Mouse (Mus musculus) forebrain, postnatal 0 days (tissue): ENCODE data around the gene Ccdc175. TPM values are rescaled to one million over a fixed set of nuclear protein-coding genes. Genes with fewer than 3 reads are reported as not detected.

Experiments
- ATAC-seq: fragments of 200-750 bp; cut with Nextera tagmentation; 2 replicates; pipeline ENCODE4 v1.8.0; 2017; ENCODE audit warnings: mild to moderate bottlenecking, moderate library complexity
- DNase-seq: peaks from one replicate; pipeline ENCODE4 v3.0.0-alpha.2; 2015
- H3K27ac ChIP-seq: fragments of 300-500 bp; sonication (generic); 2 replicates; pipeline ENCODE4 v1.5.1; 2014; ENCODE audit warnings: low read depth, mild to moderate bottlenecking, antibody characterized with exemption, low read length, moderate library complexity, mixed read lengths
- H3K27me3 ChIP-seq: fragments of 300-500 bp; sonication (generic); 2 replicates; pipeline ENCODE4 v1.6.1; 2014; ENCODE audit warnings: mild to moderate bottlenecking, low read length, mixed read lengths; ENCODE audit not compliant: insufficient read depth
- H3K36me3 ChIP-seq: fragments of 300-500 bp; sonication (generic); 2 replicates; pipeline ENCODE4 v1.6.1; 2014; ENCODE audit warnings: mild to moderate bottlenecking, moderate library complexity; ENCODE audit not compliant: insufficient read depth
- H3K4me1 ChIP-seq: fragments of 300-500 bp; sonication (generic); 2 replicates; pipeline ENCODE4 v1.6.1; 2014; ENCODE audit warnings: antibody characterized with exemption; ENCODE audit not compliant: insufficient read depth
- H3K4me2 ChIP-seq: fragments of 300-500 bp; sonication (generic); 2 replicates; pipeline ENCODE4 v1.6.1; 2014; ENCODE audit warnings: low read depth, mild to moderate bottlenecking, moderate library complexity
- H3K4me3 ChIP-seq: fragments of 300-500 bp; sonication (generic); 2 replicates; pipeline ENCODE4 v1.5.1; 2014; ENCODE audit warnings: low read depth, low read length, mixed read lengths
- H3K9ac ChIP-seq: fragments of 300-500 bp; sonication (generic); 2 replicates; pipeline ENCODE4 v1.6.1; 2014; ENCODE audit warnings: mild to moderate bottlenecking
- H3K9me3 ChIP-seq: fragments of 300-500 bp; sonication (generic); 2 replicates; pipeline ENCODE4 v1.6.1; 2016; ENCODE audit warnings: low read length
- CTCF ChIP-seq: sonication (generic); IDR thresholded peaks from 2 replicates; pipeline ENCODE4 v1.5.1; 2016; ENCODE audit warnings: antibody characterized with exemption, control low read depth, low read depth
- WGBS: fragments of 180-500 bp; shearing (Covaris S2); extraction: QIAGEN DNeasy Blood & Tissue Kit; methylation state at CpG from one replicate; pipeline ENCODE4 v1.1.7; 2014; 5-methylcytosine and 5-hydroxymethylcytosine counted together
- polyA plus RNA-seq: library from polyadenylated mRNA; unstranded; fragments of >200 nt; fragmentation: Nextera tagmentation; extraction: Ambion mirVana; gene quantifications from 2 replicates; pipeline ENCODE4 v1.2.1, GENCODE M21; 2015
- total RNA-seq: library from RNA; depleted of rRNA; stranded (reverse); fragments of >200 nt; gene quantifications from 2 replicates; pipeline ENCODE4 v1.2.3, GENCODE M21; 2014

The Ccdc175 gene
- total and polyA plus RNA-seq, 2 experiments from 2014 or later: not detected

GRCm38 (mm10) chr12:72178322-72178721 is 6.5 kb downstream of the Ccdc175 start:
- Histone ChIP-seq H3K9ac (no peak overlapping the region), H3K9me3 (no peaks in the 10 kb centered on the region), H3K27me3 (no peaks in the 10 kb centered on the region), H3K36me3 (no peaks in the 10 kb centered on the region), H3K27ac (no peak overlapping the region), H3K4me1 (no peaks in the 10 kb centered on the region), H3K4me3 (no peak overlapping the region), H3K4me2 (no peak overlapping the region)
- 71% methylated on average over 3 of the region's 3 CpGs for WGBS
- DNase-seq (no peak), ATAC-seq (no peak)
- no peak for TF ChIP-seq CTCF

DNA sequence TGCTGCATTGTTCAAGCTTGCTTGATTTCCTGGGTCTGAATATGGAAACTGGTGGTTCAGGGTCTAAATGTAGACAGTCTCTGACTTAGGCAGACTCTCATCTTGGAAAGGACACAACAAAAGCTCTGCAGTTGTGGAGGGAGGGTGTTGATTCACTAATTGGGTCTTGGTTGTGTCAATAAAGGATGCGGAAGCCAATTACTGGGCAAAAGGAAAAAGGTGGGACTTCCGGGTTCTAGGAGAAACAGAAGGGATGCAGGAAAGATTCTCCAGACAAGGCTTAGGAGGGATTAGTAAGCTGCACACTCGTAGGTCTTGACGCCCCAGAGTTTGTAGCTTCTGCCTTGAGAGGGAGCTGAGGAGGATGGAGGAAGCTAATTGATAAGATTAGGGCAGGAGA is 26.4 kb downstream of the Ccdc175 start:
- H3K4me2 ChIP-seq: no peak overlapping the region
- no peaks in the 10 kb centered on the region for H3K9me3 ChIP-seq
- H3K27me3 ChIP-seq: no peaks in the 10 kb centered on the region
- no peaks in the 10 kb centered on the region for H3K4me1 ChIP-seq
- WGBS: 47% methylated on average over 4 of the region's 4 CpGs
- DNase-seq (peak; percentile 7), ATAC-seq (no peak)
- no peak for TF ChIP-seq CTCF
- no peak overlapping the region for H3K27ac ChIP-seq
- H3K9ac ChIP-seq: no peak overlapping the region
- no peaks in the 10 kb centered on the region for H3K36me3 ChIP-seq
- no peak overlapping the region for H3K4me3 ChIP-seq

GRCm38 (mm10) chr12:72150786-72151185 is 34.0 kb downstream of the Ccdc175 start:
- WGBS: 45% methylated on average over 4 of the region's 4 CpGs

DNA sequence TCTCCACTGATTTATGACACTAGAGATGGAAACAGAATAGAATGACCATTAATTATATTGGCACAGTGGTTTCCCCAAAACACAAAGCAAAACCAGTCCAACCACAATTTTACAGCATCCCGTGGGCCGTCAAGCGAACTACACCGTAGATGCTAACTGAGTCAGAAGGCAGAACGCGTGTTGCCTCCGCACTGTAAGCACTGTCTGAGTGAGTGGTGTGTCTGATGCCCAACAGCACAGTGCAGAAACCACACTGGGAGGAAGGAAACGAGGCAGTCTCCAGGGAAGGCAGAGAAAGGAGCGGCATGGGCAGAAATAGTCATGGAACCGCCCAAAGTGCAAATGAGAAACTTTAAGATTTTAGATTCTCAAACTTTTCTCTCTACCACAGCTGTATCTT is 55.6 kb downstream of the Ccdc175 start:
- no peaks in the 10 kb centered on the region for H3K4me1 ChIP-seq
- no peaks in the 10 kb centered on the region for H3K27me3 ChIP-seq
- H3K27ac ChIP-seq: no peak overlapping the region
- no peak for TF ChIP-seq CTCF
- no peak for ATAC-seq
- H3K4me3 ChIP-seq: no peak overlapping the region
- no peak overlapping the region for H3K9ac ChIP-seq
- 93% methylated on average over 10 of the region's 10 CpGs for WGBS
- no peak for DNase-seq
- no peaks in the 10 kb centered on the region for H3K36me3 ChIP-seq
- no peaks in the 10 kb centered on the region for H3K9me3 ChIP-seq
- H3K4me2 ChIP-seq: no peak overlapping the region

More at GRCm38 (mm10) chr12:72150786-72151185, 34.0 kb downstream of the Ccdc175 start:
- Histone ChIP-seq H3K36me3 (no peaks in the 10 kb centered on the region), H3K9ac (no peak overlapping the region), H3K4me1 (no peaks in the 10 kb centered on the region), H3K9me3 (no peaks in the 10 kb centered on the region), H3K4me3 (no peak overlapping the region), H3K4me2 (no peak overlapping the region), H3K27me3 (no peaks in the 10 kb centered on the region), H3K27ac (no peak overlapping the region)
- no peak for TF ChIP-seq CTCF
- DNase-seq: peak; percentile 45
- ATAC-seq: peak; percentile 77

DNA sequence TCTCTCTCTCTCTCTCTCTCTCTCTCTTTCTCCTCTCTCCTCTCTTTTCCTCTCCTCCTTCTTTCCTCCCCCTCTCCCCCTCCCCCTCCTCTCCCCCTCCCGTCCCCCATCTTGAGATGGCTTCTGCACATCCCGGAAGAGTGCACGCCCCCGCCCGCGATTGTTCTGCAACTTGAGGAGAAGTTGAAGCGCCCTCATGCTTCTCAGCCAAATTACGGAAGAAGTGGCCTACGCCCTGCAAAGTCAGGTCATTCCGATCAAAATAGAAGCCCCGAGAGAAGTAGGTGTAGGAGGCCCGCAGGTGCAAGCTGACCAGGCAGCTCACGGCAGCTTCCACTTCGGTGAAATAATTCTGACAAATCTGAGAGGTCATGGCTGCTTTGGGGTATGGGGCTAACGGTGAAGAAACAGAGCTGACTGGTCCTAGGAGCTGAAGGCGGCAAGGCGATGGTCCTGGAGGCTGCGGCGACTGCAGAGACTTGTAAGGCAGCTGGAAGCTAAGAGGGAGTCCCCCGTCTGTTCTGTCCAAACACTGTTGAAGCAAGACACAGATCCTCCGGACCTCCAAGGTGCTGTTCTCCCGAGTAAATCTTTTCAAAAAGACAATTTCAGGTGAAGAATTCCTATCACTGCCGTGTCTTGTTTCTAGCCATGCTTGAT is 69.0 kb downstream of the Ccdc175 start:
- TF ChIP-seq CTCF: no peak
- Histone ChIP-seq H3K9me3 (no peaks in the 10 kb centered on the region), H3K27me3 (no peaks in the 10 kb centered on the region), H3K27ac (no peak overlapping the region), H3K9ac (no peak overlapping the region), H3K4me3 (no peak overlapping the region), H3K36me3 (no peaks in the 10 kb centered on the region), H3K4me1 (no peaks in the 10 kb centered on the region), H3K4me2 (no peak overlapping the region)
- DNase-seq: no peak
- ATAC-seq: no peak
- 89% methylated on average over 22 of the region's 23 CpGs for WGBS

DNA sequence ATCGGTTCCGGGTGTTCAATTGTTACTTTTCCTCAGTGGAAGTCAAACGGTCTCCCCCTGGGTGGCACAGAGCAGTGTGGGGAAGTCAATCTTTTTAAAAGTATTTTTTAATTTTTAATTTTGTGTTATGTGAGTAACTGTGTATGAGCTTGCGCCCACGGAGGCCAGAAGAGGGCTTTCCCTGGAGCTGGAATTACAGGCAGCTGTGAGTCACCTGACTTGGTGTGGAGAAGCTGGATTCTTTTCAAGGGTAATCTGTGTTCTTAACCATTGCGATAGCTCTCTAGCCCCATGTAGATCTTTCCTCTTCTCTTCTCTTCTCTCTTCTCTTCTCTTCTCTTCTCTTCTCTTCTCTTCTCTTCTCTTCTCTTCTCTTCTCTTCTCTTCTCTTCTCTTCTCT is 69.7 kb downstream of the Ccdc175 start:
- Histone ChIP-seq H3K27me3 (no peaks in the 10 kb centered on the region), H3K9ac (no peak overlapping the region), H3K4me2 (no peak overlapping the region), H3K27ac (no peak overlapping the region), H3K4me1 (no peaks in the 10 kb centered on the region), H3K4me3 (no peak overlapping the region), H3K36me3 (no peaks in the 10 kb centered on the region), H3K9me3 (no peaks in the 10 kb centered on the region)
- ATAC-seq (no peak), DNase-seq (no peak)
- no peak for TF ChIP-seq CTCF
- WGBS: 77% methylated on average over 6 of the region's 6 CpGs

- H3K9ac ChIP-seq: no peak overlapping the region
- TF ChIP-seq CTCF: peak; percentile 90
- peaks cover 14% of the 10 kb centered on the region for H3K36me3 ChIP-seq
- DNase-seq: peak; percentile 91
- no peak overlapping the region for H3K27ac ChIP-seq
- H3K4me1 ChIP-seq: no peaks in the 10 kb centered on the region
- H3K4me3 ChIP-seq: no peak overlapping the region
- ATAC-seq: peak; percentile 84
- 31% methylated on average over 14 of the region's 14 CpGs for WGBS
- H3K27me3 ChIP-seq: no peaks in the 10 kb centered on the region
- no peak overlapping the region for H3K4me2 ChIP-seq
- H3K9me3 ChIP-seq: no peaks in the 10 kb centered on the region
Observed at GRCm38 (mm10) chr12:72104525-72105281, 80.1 kb downstream of the Ccdc175 start.
